Mouse (Mus musculus) MEL (cell line): ENCODE data around the gene Sult5a1. TPM values are rescaled to one million over a fixed set of nuclear protein-coding genes. Genes with fewer than 3 reads are reported as not detected.

ENCODE experiments used
- DNase-seq: peaks from one replicate; pipeline ENCODE4 v3.0.0; 2011; ENCODE audit warnings: low read depth, low spot score
- H3K27ac ChIP-seq: 2 replicates; pipeline ENCODE4 v1.5.1; 2012; ENCODE audit warnings: low read depth, mild to moderate bottlenecking, control low read depth, low read length, moderate library complexity; ENCODE audit not compliant: control insufficient read depth
- H3K27me3 ChIP-seq, 2 experiments: fragments of 150-350 bp in 1 of 2; sonication (generic) in 1 of 2; 2 replicates each; pipeline ENCODE4 v1.6.1; 2012; ENCODE audit warnings: low read length in 2 of 2, mild to moderate bottlenecking in 2 of 2, improper control_type of control experiment in 1 of 2, moderate library complexity in 1 of 2; ENCODE audit not compliant: insufficient read depth in 2 of 2, control insufficient read depth in 1 of 2
- H3K36me3 ChIP-seq, 2 experiments: 2 replicates each; pipeline ENCODE4 v1.6.1; 2012 to 2014; ENCODE audit warnings: low read length in 2 of 2, improper control_type of control experiment in 1 of 2, inconsistent platforms in 1 of 2, mild to moderate bottlenecking in 1 of 2; ENCODE audit not compliant: insufficient read depth in 2 of 2, control insufficient read depth in 1 of 2
- H3K4me1 ChIP-seq, 2 experiments: fragments of 150-350 bp in 1 of 2; sonication (generic) in 1 of 2; 2 replicates each; pipeline ENCODE4 v1.6.1; 2012; ENCODE audit warnings: low read length in 2 of 2, improper control_type of control experiment in 1 of 2, mild to moderate bottlenecking in 1 of 2; ENCODE audit not compliant: insufficient read depth in 2 of 2, control insufficient read depth in 1 of 2
- H3K4me3 ChIP-seq, 2 experiments: fragments of 150-350 bp in 1 of 2; sonication (generic) in 1 of 2; 2 replicates each; pipeline ENCODE4 v1.5.1; 2012; ENCODE audit warnings: low read depth in 2 of 2, low read length in 2 of 2, mild to moderate bottlenecking in 2 of 2, moderate library complexity in 2 of 2, control low read depth in 1 of 2, improper control_type of control experiment in 1 of 2; ENCODE audit not compliant: control insufficient read depth in 1 of 2, insufficient read depth in 1 of 2
- H3K79me2 ChIP-seq: 2 replicates; pipeline ENCODE4 v1.6.1; 2012; ENCODE audit warnings: mild to moderate bottlenecking, low read length, moderate library complexity; ENCODE audit not compliant: control insufficient read depth, poor library complexity, insufficient read depth
- H3K9ac ChIP-seq: 2 replicates; pipeline ENCODE4 v1.6.1; 2012; ENCODE audit warnings: low read depth, mild to moderate bottlenecking, control low read depth, low read length, moderate library complexity; ENCODE audit not compliant: control insufficient read depth, poor library complexity, severe bottlenecking
- H3K9me3 ChIP-seq: fragments of 150-350 bp; sonication (generic); replicated peaks from 2 replicates; pipeline ENCODE4 v1.6.1; 2012; ENCODE audit warnings: mild to moderate bottlenecking, low read length, improper control_type of control experiment, moderate library complexity; ENCODE audit not compliant: insufficient read depth
- CTCF ChIP-seq, 3 experiments: IDR thresholded peaks in 2 of 3; conservative IDR thresholded peaks in 1 of 3; 2 replicates each; pipeline ENCODE4 v1.5.1; 2011 to 2012; ENCODE audit warnings: low read length in 3 of 3, low read depth in 2 of 3, mild to moderate bottlenecking in 2 of 3, improper control_type of control experiment in 1 of 3, inconsistent platforms in 1 of 3, mixed read lengths in 1 of 3, moderate library complexity in 1 of 3; ENCODE audit not compliant: control insufficient read depth in 1 of 3, insufficient read depth in 1 of 3, poor library complexity in 1 of 3, severe bottlenecking in 1 of 3
- E2F4 ChIP-seq: IDR thresholded peaks from 2 replicates; pipeline ENCODE4 v1.6.1; 2011; ENCODE audit warnings: low read depth, low read length, improper control_type of control experiment, borderline replicate concordance
- ELF1 ChIP-seq: IDR thresholded peaks from 2 replicates; pipeline ENCODE4 v1.6.1; 2014; ENCODE audit warnings: low read depth, mild to moderate bottlenecking, inconsistent platforms, low read length, improper control_type of control experiment, moderate library complexity
- EP300 ChIP-seq, 2 experiments: IDR thresholded peaks; 2 replicates each; pipeline ENCODE4 v1.6.1; 2011; ENCODE audit warnings: improper control_type of control experiment in 2 of 2, low read length in 2 of 2, low read depth in 1 of 2, mild to moderate bottlenecking in 1 of 2
- GATA1 ChIP-seq: IDR thresholded peaks from 2 replicates; pipeline ENCODE4 v1.6.1; 2011; ENCODE audit warnings: low read depth, low read length, improper control_type of control experiment
- MEF2A ChIP-seq: IDR thresholded peaks from 2 replicates; pipeline ENCODE4 v1.6.1; 2014; ENCODE audit warnings: low read depth, mild to moderate bottlenecking, inconsistent platforms, low read length, improper control_type of control experiment; ENCODE audit not compliant: poor library complexity, insufficient replicate concordance, severe bottlenecking; ENCODE audit errors: extremely low read depth
- MYC ChIP-seq: IDR thresholded peaks from 2 replicates; pipeline ENCODE4 v1.6.1; 2011; ENCODE audit warnings: low read depth, mild to moderate bottlenecking, low read length, improper control_type of control experiment, moderate library complexity
- NELFE ChIP-seq: IDR thresholded peaks from 2 replicates; pipeline ENCODE4 v1.6.1; 2011; ENCODE audit warnings: low read depth, low read length, improper control_type of control experiment
- POLR2AphosphoS5 ChIP-seq: IDR thresholded peaks from 2 replicates; pipeline ENCODE4 v1.6.1; 2012; ENCODE audit warnings: low read depth, borderline replicate concordance, mild to moderate bottlenecking, inconsistent platforms, low read length, moderate library complexity, mixed read lengths
- RAD21 ChIP-seq: IDR thresholded peaks from 2 replicates; pipeline ENCODE4 v1.6.1; 2011; ENCODE audit warnings: mild to moderate bottlenecking, low read depth, low read length, improper control_type of control experiment
- SMC3 ChIP-seq: IDR thresholded peaks from 2 replicates; pipeline ENCODE4 v1.6.1; 2011; ENCODE audit warnings: low read depth, low read length, improper control_type of control experiment
- TAL1 ChIP-seq: IDR thresholded peaks from 2 replicates; pipeline ENCODE4 v1.6.1; 2012; ENCODE audit warnings: mild to moderate bottlenecking, inconsistent platforms, low read length, moderate library complexity, mixed read lengths
- TCF12 ChIP-seq: IDR thresholded peaks from 2 replicates; pipeline ENCODE4 v1.6.1; 2014; ENCODE audit warnings: low read depth, mild to moderate bottlenecking, inconsistent platforms, low read length, improper control_type of control experiment, moderate library complexity
- USF1 ChIP-seq: IDR thresholded peaks from 2 replicates; pipeline ENCODE4 v1.6.1; 2014; ENCODE audit warnings: low read depth, mild to moderate bottlenecking, inconsistent platforms, low read length, improper control_type of control experiment, moderate library complexity
- ZC3H11A ChIP-seq: IDR thresholded peaks from 2 replicates; pipeline ENCODE4 v1.6.1; 2012; ENCODE audit warnings: low read depth, mild to moderate bottlenecking, inconsistent platforms, low read length, improper control_type of control experiment
- ZNF384 ChIP-seq: IDR thresholded peaks from 2 replicates; pipeline ENCODE4 v1.6.1; 2012; ENCODE audit warnings: low read depth, mild to moderate bottlenecking, inconsistent platforms, low read length, improper control_type of control experiment
- polyA plus RNA-seq, 2 experiments: library from polyadenylated mRNA; stranded (reverse) in 1 of 2; unstranded in 1 of 2; fragments of >175 nt in 1 of 2; fragments of >200 nt in 1 of 2; gene quantifications; 2 replicates each; pipeline versions ENCODE4 v1.2.1 to v1.2.4; 2012; ENCODE audit warnings: low replicate concordance in 2 of 2, low read depth in 1 of 2; ENCODE audit not compliant: insufficient read length in 2 of 2, insufficient read depth in 1 of 2, missing spikeins in 1 of 2
- total RNA-seq: library from RNA; depleted of rRNA; stranded (reverse); fragments of 300-350 nt; gene quantifications from 2 replicates; pipeline ENCODE4 v1.2.3, GENCODE M21; 2012

Gene Sult5a1
- total and polyA plus RNA-seq, 3 experiments, result 0.15 TPM; not detected in 2

DNA sequence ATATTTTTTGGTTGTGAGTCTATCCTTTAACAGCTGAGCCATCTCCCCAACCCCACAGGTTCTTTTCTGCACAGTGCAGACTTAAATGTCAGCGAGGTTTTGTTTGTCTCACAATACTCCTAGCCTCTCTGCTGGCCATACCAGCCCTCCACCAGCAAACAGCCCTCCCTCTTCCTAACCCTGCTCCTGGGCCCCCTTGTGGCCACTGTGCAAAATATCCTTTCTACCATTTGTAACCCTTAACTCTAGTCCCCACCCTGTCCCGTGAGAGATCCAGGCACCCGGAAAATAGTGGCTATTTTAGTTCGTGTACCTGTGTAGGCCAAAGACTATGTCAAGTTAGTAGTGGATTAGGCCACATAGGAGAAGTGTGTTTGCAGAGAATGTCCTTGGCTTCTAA is 47.5 kb downstream of the Sult5a1 start (continued):
- TF ChIP-seq USF1, result 0 out of 2 replicates have a peak, but pooled peaks have one; percentile 5
- TF ChIP-seq, all 39 proteins: peak for 10

DNA sequence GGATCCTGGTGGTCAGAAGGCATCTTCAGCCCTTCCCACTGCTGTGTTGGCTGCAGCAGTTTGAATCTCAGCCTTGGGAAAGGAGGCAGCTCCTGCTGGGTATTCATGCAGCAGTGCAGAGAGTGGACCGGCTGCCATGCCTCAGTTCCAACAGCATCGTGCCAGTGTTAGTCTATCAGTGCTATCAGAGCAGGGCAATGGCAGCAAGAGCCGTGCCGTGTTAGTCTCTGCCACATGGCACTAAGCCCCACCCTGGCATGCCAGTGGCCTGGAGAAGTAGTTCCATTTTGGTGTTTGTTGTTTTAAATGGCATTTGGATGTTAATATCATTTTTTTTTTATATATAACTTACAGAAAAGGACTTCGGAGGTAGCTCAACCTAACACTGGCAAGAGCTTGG is 49.2 kb downstream of the Sult5a1 start:
- peaks cover 7 to 11% of the 10 kb centered on the region in 2 experiments for H3K4me1 ChIP-seq
- peaks cover 6% of the 10 kb centered on the region for H3K79me2 ChIP-seq
- H3K27ac ChIP-seq, result no peak overlapping the region
- TF ChIP-seq E2F4 (no peak), NELFE (no peak), TAL1 (no peak), POLR2AphosphoS5 (no peak), GATA1 (no peak), ELF1 (no peak), TCF12 (no peak), EP300 (IDR thresholded peaks at IDR 0.05; ENCODE audit: low read depth in 1 of 2, low read length in 2 of 2) (no peak), MEF2A (no peak)
- TF ChIP-seq, all 39 proteins: peak for 0
- Histone ChIP-seq H3K4me3 (no peak overlapping the region), H3K27me3 (no peaks in the 10 kb centered on the region), H3K9ac (no peak overlapping the region), H3K36me3 (peaks cover 6 to 15% of the 10 kb centered on the region in 2 experiments), H3K9me3 (no peaks in the 10 kb centered on the region)
- no peak for DNase-seq

DNA sequence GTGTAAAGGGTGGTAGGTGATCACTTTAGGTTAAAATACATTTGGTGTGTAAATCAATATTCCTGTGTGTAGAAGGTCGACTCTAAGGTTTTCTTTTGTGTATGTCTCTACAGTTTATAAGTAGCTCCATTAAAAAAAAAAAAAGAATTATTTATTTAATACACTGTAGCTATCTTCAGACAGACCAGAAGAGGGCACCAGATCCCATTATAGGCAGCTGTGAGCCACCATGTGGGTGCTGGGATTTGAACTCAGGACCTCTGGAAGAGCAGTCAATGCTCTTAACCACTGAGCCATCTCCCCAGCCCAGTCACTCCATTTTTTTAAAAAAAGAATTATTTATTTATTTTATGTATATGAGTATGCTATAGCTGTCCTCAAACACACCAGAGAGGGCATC is 50.1 kb downstream of the Sult5a1 start:
- TF ChIP-seq CTCF (IDR thresholded peaks at IDR 0.05 in 2 of 3, conservative IDR thresholded peaks at IDR 0.05 in 1 of 3; ENCODE audit: control insufficient read depth in 1 of 3, insufficient read depth in 1 of 3, low read depth in 2 of 3, low read length in 3 of 3, poor library complexity in 1 of 3, severe bottlenecking in 1 of 3), result peak; percentile 33 to 51 (median 44); a peak in 4 of 6 replicates
- TF ChIP-seq RAD21, result peak; percentile 49
- peak; percentile 91 for TF ChIP-seq ZNF384
- 0 out of 2 replicates have a peak, but pooled peaks have one; percentile 11 for TF ChIP-seq ZC3H11A
- no peak for TF ChIP-seq USF1
- peak; percentile 41 for TF ChIP-seq SMC3
- TF ChIP-seq E2F4, result no peak
- TF ChIP-seq MYC, result 0 out of 2 replicates have a peak, but pooled peaks have one; percentile 41
- H3K27ac ChIP-seq, result no peak overlapping the region
- H3K79me2 ChIP-seq, result peaks cover 15% of the 10 kb centered on the region
- no peaks in the 10 kb centered on the region for H3K27me3 ChIP-seq
- H3K4me3 ChIP-seq, result no peak overlapping the region
- DNase-seq, result peak; percentile 50
- no peaks in the 10 kb centered on the region for H3K9me3 ChIP-seq
- peaks cover 14 to 15% of the 10 kb centered on the region in 2 experiments for H3K36me3 ChIP-seq
- no peak overlapping the region for H3K9ac ChIP-seq
- peaks cover 4 to 8% of the 10 kb centered on the region in 2 experiments; a peak in 2 of 4 replicates for H3K4me1 ChIP-seq
